Mouse (Mus musculus): ENCODE data around the gene Retreg1.

- TF ChIP-seq CTCF (IDR thresholded peaks at IDR 0.05; ENCODE audit: insufficient read depth, low read length) = no peak
- no peak for TF ChIP-seq POLR2A (IDR thresholded peaks at IDR 0.05; ENCODE audit: borderline replicate concordance, extremely low read depth, low read depth, low read length)
Observed at GRCm38 (mm10) chr15:25794123-25794522, 48.9 kb upstream of the Retreg1 start.
